Mouse (Mus musculus) left cerebral cortex, adult 11 months (tissue): ENCODE measurements around the gene Zfp786.
"Not testable (repeated sequence)": the region's sequence is repeated elsewhere in the genome, so short reads cannot be mapped to it uniquely, and the experiment has no call there.

ENCODE experiments used
- DNase-seq: peaks from one replicate; pipeline ENCODE4 v3.0.0; 2022; ENCODE audit warnings: low spot score

Zfp786 gene

DNA sequence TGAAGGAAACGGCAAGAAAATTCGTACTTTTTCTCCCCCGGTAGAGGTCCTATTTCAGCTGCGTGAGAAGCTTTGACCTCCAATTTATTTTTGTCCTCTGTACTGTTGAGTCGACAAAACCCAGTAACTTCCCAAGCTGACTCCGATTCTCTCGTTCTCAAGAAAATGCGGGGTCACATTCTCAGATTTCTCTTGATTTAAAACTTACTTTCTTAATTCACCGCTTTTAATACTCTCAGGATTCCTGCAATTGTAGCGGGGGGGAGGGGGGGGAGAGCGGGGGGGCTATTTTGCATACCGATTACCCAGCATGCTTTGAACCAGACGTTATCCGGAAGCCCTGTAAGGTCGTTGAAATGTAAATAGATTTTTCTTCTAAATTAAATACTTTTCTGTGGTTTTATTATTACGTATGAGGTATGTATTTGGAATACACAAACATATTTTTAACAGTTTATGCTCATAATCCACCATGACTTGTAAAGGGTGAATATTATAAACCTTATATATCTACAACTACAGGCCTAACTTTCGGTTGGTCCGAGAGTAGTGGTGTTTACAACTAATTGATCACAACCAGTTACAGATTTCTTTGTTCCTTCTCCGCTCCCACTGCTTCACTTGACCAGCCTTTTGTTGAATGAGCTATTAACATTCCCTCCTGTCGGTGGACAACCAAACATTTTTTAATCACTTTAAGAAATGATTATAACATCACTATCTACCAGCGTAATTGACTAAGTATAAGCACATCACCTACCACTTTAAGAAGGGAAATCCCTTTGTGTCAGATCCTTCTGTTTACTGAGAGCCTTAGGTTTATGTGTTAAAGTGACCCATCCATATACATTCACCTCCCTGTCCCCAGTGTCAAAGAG is 49.3 kb downstream of the Zfp786 start:
- DNase-seq = peak; percentile 76

DNA sequence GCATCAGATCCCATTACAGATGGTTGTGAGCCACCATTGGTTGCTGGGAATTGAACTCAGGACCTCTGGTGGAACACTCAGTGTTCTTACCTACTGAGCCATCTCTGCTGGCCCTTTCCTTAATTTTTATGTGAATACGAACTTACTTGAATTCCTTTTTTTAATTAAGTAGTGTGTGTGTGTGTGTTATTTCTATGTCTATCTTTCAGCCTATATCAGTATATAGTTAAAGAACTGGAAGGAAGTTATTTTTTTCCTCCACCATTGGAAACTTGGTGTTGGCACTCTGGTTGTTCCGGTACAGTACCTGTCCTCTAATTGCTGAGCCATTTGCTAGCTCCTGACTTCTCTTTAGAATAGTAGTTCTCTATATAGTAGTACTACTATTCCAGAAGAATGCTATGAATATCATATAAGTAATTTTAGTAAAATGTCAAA is 50.1 kb downstream of the Zfp786 start:
- no peak for DNase-seq

DNA sequence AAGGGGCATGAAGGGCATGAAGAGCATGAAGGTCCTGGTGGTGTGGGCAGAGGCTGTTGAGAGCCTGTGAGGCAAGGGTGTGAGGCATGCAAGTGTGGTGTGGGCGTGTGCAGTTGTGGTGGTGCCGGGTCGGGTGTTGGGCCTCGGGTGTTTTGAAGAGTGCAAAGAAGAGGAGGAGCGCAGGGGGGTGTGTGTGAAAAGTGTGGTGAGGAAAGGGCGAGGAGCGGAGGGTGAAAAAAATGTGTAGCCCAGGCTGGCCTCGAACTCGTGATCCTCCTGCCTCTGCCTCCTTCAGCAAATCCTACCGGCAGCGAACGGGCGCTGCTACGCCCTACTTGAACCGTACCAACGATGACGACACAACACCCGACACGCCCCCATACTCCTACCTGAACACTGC is 58.9 kb downstream of the Zfp786 start:
- not testable (repeated sequence) for DNase-seq

DNA sequence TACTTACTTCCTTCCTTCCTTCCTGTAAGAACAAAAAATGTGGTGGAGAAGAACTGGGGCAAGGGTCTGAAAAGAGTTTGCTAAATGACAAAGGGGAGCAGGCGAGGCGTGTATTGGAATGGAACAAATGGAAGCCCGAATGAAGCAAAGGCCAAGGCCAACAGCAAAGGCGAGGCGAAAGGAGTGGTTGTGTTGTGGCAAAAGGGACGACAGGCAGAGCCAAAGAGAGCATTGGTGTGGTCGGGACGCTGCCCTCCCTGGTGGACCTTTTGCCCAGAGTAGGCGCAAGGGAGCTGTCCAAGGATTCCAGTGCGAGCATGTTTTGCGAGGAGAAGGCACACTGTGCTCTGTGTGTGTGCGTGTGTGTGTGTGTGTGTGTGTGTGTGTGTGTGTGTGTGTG is 59.6 kb downstream of the Zfp786 start:
- not testable (repeated sequence) for DNase-seq

DNA sequence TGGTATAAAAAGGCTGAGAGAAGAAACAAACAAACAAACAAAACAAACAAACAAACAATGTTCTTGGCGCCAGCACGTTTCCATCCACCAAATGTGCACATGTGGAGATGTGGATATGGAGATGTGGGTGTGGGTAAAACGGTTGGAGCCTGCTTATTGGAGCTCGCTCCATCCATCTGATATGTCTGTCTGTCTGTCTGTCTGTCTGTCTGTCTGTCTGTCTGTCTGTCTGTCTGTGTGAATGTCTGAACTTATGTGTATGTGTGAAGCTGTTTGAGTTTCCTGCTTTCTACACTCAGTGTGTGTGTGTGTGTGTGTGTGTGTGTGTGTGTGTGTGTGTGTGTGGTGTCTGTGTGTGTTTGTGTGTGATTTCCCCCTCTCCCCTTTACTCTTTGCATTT is 60.8 kb downstream of the Zfp786 start:
- not testable (repeated sequence) for DNase-seq
